Mouse (Mus musculus) myocyte (in vitro differentiated cells): ENCODE measurements at regions not wholly inside any gene's neighbourhood (a gene's known extent, or its start where the extent isn't known, plus 50 kb on each side); places are given as distances from the start of the nearest gene placed in this dataset.

Experiments used
- H3K27me3 ChIP-seq: one replicate; pipeline ENCODE4 v1.6.1; 2011; ENCODE audit not compliant: control insufficient read depth, insufficient read depth, insufficient read length
- H3K36me3 ChIP-seq: one replicate; pipeline ENCODE4 v1.6.1; 2011; ENCODE audit not compliant: control insufficient read depth, insufficient read depth
- H3K4me2 ChIP-seq: one replicate; pipeline ENCODE4 v1.6.1; 2011; ENCODE audit warnings: low read depth, control low read depth
- H3K4me3 ChIP-seq: one replicate; pipeline ENCODE4 v1.5.1; 2011; ENCODE audit warnings: mild to moderate bottlenecking, control low read depth, moderate library complexity
- H3K79me2 ChIP-seq: one replicate; pipeline ENCODE4 v1.6.1; 2011; ENCODE audit not compliant: control insufficient read depth, insufficient read depth
- H3ac ChIP-seq: one replicate; pipeline ENCODE4 v1.6.1; 2011; ENCODE audit not compliant: control insufficient read depth, insufficient read length
- CEBPB ChIP-seq: IDR thresholded peaks from 2 replicates; pipeline ENCODE4 v1.6.1; 2011; ENCODE audit warnings: mild to moderate bottlenecking, moderate library complexity; ENCODE audit not compliant: poor library complexity, insufficient read depth, severe bottlenecking
- E2F4 ChIP-seq: IDR thresholded peaks from one replicate; pipeline ENCODE4 v1.6.1; 2011; ENCODE audit warnings: mild to moderate bottlenecking, control low read depth, moderate library complexity; ENCODE audit not compliant: insufficient read depth
- MAX ChIP-seq: IDR thresholded peaks from one replicate; pipeline ENCODE4 v1.6.1; 2011; ENCODE audit warnings: low read depth, mild to moderate bottlenecking, control low read depth
- MYOD1 ChIP-seq, 3 experiments: IDR thresholded peaks; one replicate each; pipeline ENCODE4 v1.6.1; 2011; ENCODE audit warnings: control low read depth in 2 of 3, low read depth in 2 of 3, mild to moderate bottlenecking in 2 of 3, moderate library complexity in 1 of 3; ENCODE audit not compliant: insufficient read length in 2 of 3, control insufficient read depth in 1 of 3
- MYOG ChIP-seq, 3 experiments: IDR thresholded peaks; one replicate each; pipeline ENCODE4 v1.6.1; 2011; ENCODE audit warnings: control low read depth in 2 of 3, low read depth in 2 of 3, mild to moderate bottlenecking in 2 of 3; ENCODE audit not compliant: insufficient read length in 2 of 3, control insufficient read depth in 1 of 3, insufficient read depth in 1 of 3
- POLR2A ChIP-seq: IDR thresholded peaks from one replicate; pipeline ENCODE4 v1.6.1; 2011; ENCODE audit warnings: low read depth, mild to moderate bottlenecking, control low read depth, moderate library complexity; ENCODE audit not compliant: insufficient read length
- POLR2AphosphoS2 ChIP-seq: IDR thresholded peaks from one replicate; pipeline ENCODE4 v1.6.1; 2011; ENCODE audit warnings: low read depth, control low read depth; ENCODE audit not compliant: insufficient read length
- REST ChIP-seq: IDR thresholded peaks from one replicate; pipeline ENCODE4 v1.6.1; 2011; ENCODE audit warnings: mild to moderate bottlenecking, control low read depth, moderate library complexity; ENCODE audit not compliant: insufficient read depth, insufficient read length
- SRF ChIP-seq: IDR thresholded peaks from one replicate; pipeline ENCODE4 v1.6.1; 2011; ENCODE audit warnings: low read depth; ENCODE audit not compliant: control insufficient read depth, insufficient read length
- TCF12 ChIP-seq: IDR thresholded peaks from one replicate; pipeline ENCODE4 v1.6.1; 2011; ENCODE audit warnings: mild to moderate bottlenecking, control low read depth; ENCODE audit not compliant: poor library complexity, insufficient read depth, severe bottlenecking
- TCF3 ChIP-seq: IDR thresholded peaks from one replicate; pipeline ENCODE4 v1.6.1; 2011; ENCODE audit warnings: low read depth, control low read depth; ENCODE audit not compliant: insufficient read length
- USF1 ChIP-seq: IDR thresholded peaks from one replicate; pipeline ENCODE4 v1.6.1; 2011; ENCODE audit warnings: low read depth, mild to moderate bottlenecking, control low read depth, moderate library complexity

GRCm38 (mm10) chr13:71164012-71164411 is 322.4 kb upstream of the Adamts16 start:
- Histone ChIP-seq H3K4me2 (no peak overlapping the region), H3ac (no peak overlapping the region), H3K4me3 (no peak overlapping the region), H3K36me3 (no peaks in the 10 kb centered on the region), H3K79me2 (no peaks in the 10 kb centered on the region), H3K27me3 (peaks cover 6% of the 10 kb centered on the region)
- no peak for TF ChIP-seq MYOG (IDR thresholded peaks at IDR 0.05; ENCODE audit: control insufficient read depth in 1 of 3, insufficient read depth in 1 of 3, insufficient read length in 2 of 3, low read depth in 2 of 3)
- no peak for TF ChIP-seq MAX
- no peak for TF ChIP-seq SRF
- no peak for TF ChIP-seq E2F4
- TF ChIP-seq POLR2A = no peak
- no peak for TF ChIP-seq USF1
- no peak for TF ChIP-seq TCF12
- no peak for TF ChIP-seq TCF3

- Histone ChIP-seq H3K27me3 (peaks cover 11% of the 10 kb centered on the region), H3ac (no peak overlapping the region), H3K36me3 (no peaks in the 10 kb centered on the region), H3K4me2 (no peak overlapping the region), H3K79me2 (no peaks in the 10 kb centered on the region), H3K4me3 (no peak overlapping the region)
- TF ChIP-seq MYOG (IDR thresholded peaks at IDR 0.05; ENCODE audit: control insufficient read depth in 1 of 3, insufficient read depth in 1 of 3, insufficient read length in 2 of 3, low read depth in 2 of 3) (no peak), MYOD1 (IDR thresholded peaks at IDR 0.05; ENCODE audit: control insufficient read depth in 1 of 3, insufficient read length in 2 of 3, low read depth in 2 of 3) (no peak), TCF12 (no peak), MAX (no peak), REST (no peak), E2F4 (no peak), TCF3 (no peak), USF1 (no peak), CEBPB (no peak), SRF (no peak), POLR2A (no peak), POLR2AphosphoS2 (no peak)
These were observed 321.3 kb upstream of the Adamts16 start for GRCm38 (mm10) chr13:71162952-71163351.

GRCm38 (mm10) chr13:71158300-71158860 is 316.8 kb upstream of the Adamts16 start:
- Histone ChIP-seq H3K79me2 (no peaks in the 10 kb centered on the region), H3ac (no peak overlapping the region), H3K36me3 (no peaks in the 10 kb centered on the region), H3K27me3 (peaks cover 11% of the 10 kb centered on the region), H3K4me3 (no peak overlapping the region), H3K4me2 (no peak overlapping the region)
- TF ChIP-seq MYOD1 (IDR thresholded peaks at IDR 0.05; ENCODE audit: control insufficient read depth in 1 of 3, insufficient read length in 2 of 3, low read depth in 2 of 3) (no peak), MAX (no peak), TCF12 (no peak), CEBPB (no peak), MYOG (IDR thresholded peaks at IDR 0.05; ENCODE audit: control insufficient read depth in 1 of 3, insufficient read depth in 1 of 3, insufficient read length in 2 of 3, low read depth in 2 of 3) (no peak), TCF3 (no peak), USF1 (no peak), POLR2A (no peak), POLR2AphosphoS2 (no peak), REST (no peak), SRF (no peak), E2F4 (no peak)

- no peak overlapping the region for H3K4me2 ChIP-seq
- no peak overlapping the region for H3ac ChIP-seq
- H3K79me2 ChIP-seq = no peaks in the 10 kb centered on the region
- no peak overlapping the region for H3K4me3 ChIP-seq
- TF ChIP-seq POLR2A = no peak
- no peak for TF ChIP-seq POLR2AphosphoS2
- no peak for TF ChIP-seq SRF
- no peak for TF ChIP-seq MAX
- no peak for TF ChIP-seq MYOG (IDR thresholded peaks at IDR 0.05; ENCODE audit: control insufficient read depth in 1 of 3, insufficient read depth in 1 of 3, insufficient read length in 2 of 3, low read depth in 2 of 3)
- TF ChIP-seq TCF12 = no peak
- no peak for TF ChIP-seq E2F4
- no peak for TF ChIP-seq REST
- no peak for TF ChIP-seq MYOD1 (IDR thresholded peaks at IDR 0.05; ENCODE audit: control insufficient read depth in 1 of 3, insufficient read length in 2 of 3, low read depth in 2 of 3)
- no peak for TF ChIP-seq TCF3
- TF ChIP-seq CEBPB = no peak
- no peak for TF ChIP-seq USF1
- no peaks in the 10 kb centered on the region for H3K36me3 ChIP-seq
- H3K27me3 ChIP-seq = peaks cover 11% of the 10 kb centered on the region
These were observed 316.2 kb upstream of the Adamts16 start for GRCm38 (mm10) chr13:71157656-71158299.
